Mouse (Mus musculus) G1E (cell line): ENCODE data around the gene Sytl5. TPM values are rescaled to one million over a fixed set of nuclear protein-coding genes. Genes with fewer than 3 reads are reported as not detected.

Experiments used
- ATAC-seq: 2 replicates; pipeline ENCODE4 v1.8.0; 2016; ENCODE audit warnings: mild to moderate bottlenecking; ENCODE audit not compliant: insufficient number of reproducible peaks, poor library complexity, low FRiP score, severe bottlenecking; ENCODE audit errors: extremely low read depth
- DNase-seq: peaks from one replicate; pipeline ENCODE4 v3.0.0; 2012; ENCODE audit warnings: low spot score
- H3K27me3 ChIP-seq: 2 replicates; pipeline ENCODE4 v1.6.1; 2012; ENCODE audit warnings: mild to moderate bottlenecking, low read length, inconsistent platforms; ENCODE audit not compliant: insufficient read depth
- H3K36me3 ChIP-seq: replicated peaks from 2 replicates; pipeline ENCODE3; 2012; ENCODE audit warnings: mild to moderate bottlenecking, inconsistent platforms
- H3K4me1 ChIP-seq: 2 replicates; pipeline ENCODE4 v1.6.1; 2012; ENCODE audit warnings: low read depth, low read length, inconsistent platforms, mixed read lengths; ENCODE audit not compliant: insufficient read depth
- H3K4me3 ChIP-seq: 2 replicates; pipeline ENCODE4 v1.5.1; 2012; ENCODE audit warnings: low read depth, mild to moderate bottlenecking, inconsistent platforms, low read length, moderate library complexity, mixed read lengths
- H3K9me3 ChIP-seq: replicated peaks from 2 replicates; pipeline ENCODE4 v1.6.1; 2012; ENCODE audit warnings: inconsistent platforms
- CTCF ChIP-seq: IDR thresholded peaks from 2 replicates; pipeline ENCODE4 v1.5.1; 2012; ENCODE audit warnings: low read depth, low read length, inconsistent platforms, mixed read lengths
- GATA1 ChIP-seq: IDR thresholded peaks from 2 replicates; pipeline ENCODE4 v1.6.1; 2012; ENCODE audit warnings: borderline replicate concordance, low read length, inconsistent platforms, mixed read lengths
- GATA2 ChIP-seq: IDR thresholded peaks from 2 replicates; pipeline ENCODE4 v1.6.1; 2012; ENCODE audit warnings: low read depth, low read length, inconsistent platforms, borderline replicate concordance
- POLR2AphosphoS5 ChIP-seq: IDR thresholded peaks from 2 replicates; pipeline ENCODE4 v1.6.1; 2012; ENCODE audit warnings: low read depth, low read length, inconsistent platforms; ENCODE audit not compliant: insufficient replicate concordance
- TAL1 ChIP-seq: conservative IDR thresholded peaks from 2 replicates; pipeline ENCODE4 v1.6.1; 2012; ENCODE audit warnings: low read depth, low read length, inconsistent platforms, mixed read lengths
- polyA plus RNA-seq: library from polyadenylated mRNA; stranded (reverse); fragments of >175 nt; gene quantifications from 2 replicates; pipeline ENCODE4 v1.2.3, GENCODE M21; 2012
- total RNA-seq, 2 experiments: library from RNA; stranded (forward) in 1 of 2; stranded (reverse) in 1 of 2; fragments of 200-1000 nt in 1 of 2; fragments of >200 nt in 1 of 2; fragmentation: Nextera tagmentation in 1 of 2; gene quantifications; 2 replicates each; pipeline ENCODE4 v1.2.3; 2014 to 2017

The Sytl5 gene
- total RNA-seq (2014; fragmentation: Nextera tagmentation) (46.2 and 53.1 TPM in 2 replicates), total RNA-seq (2017) (6.9 and 8.7 TPM in 2 replicates), polyA plus RNA-seq (0.41 and 0.64 TPM in 2 replicates)

DNA sequence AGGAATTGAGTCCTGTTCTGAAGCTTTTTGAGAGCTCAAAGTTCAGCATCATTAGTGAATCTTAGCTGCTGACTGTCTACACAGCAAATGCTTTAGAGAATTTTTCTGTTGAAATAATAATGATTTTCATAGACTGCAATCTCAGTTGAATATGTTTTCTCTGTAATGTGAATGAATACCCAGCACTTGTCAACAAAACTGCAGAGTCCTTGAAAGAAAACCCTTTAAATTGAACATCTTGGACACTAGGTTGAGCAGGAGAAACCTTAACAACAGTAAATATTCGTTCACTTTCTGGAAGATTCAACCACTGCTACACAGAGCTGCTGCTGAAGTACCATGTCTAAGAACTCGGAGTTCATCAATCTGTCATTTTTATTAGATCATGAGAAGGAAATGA, at the start of gene Sytl5:
TSS of gene Sytl5 (plus strand) at position 301 of the 400 bp plus-strand sequence.
- ATAC-seq = no peak
- no peaks in the 10 kb centered on the region for H3K27me3 ChIP-seq

DNA sequence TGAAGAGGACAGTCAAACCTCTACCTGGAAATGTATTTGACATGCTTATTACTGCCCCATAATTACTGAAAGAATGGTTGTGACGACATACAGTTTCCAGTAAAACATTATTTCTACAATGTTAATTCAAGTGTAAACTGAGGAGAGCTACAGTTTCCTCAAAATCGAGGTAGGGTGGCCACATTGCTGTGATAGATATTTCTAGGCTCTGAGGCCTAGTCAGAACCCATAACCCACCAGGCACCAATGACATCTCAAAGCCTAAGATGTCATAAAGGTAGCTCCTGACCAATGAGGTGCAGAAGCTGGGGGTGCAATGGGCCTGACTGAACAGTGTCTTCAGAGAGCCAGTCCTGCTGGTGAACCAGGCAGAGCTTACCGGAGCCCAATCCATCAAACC, 38.8 kb upstream of the Sytl5 start, which contains the start of gene Hypm:
TSS of gene Hypm (plus strand) at position 301 of the 400 bp plus-strand sequence.
- H3K4me1 ChIP-seq = no peaks in the 10 kb centered on the region
- peaks cover 22% of the 10 kb centered on the region for H3K36me3 ChIP-seq
- H3K4me3 ChIP-seq = no peak within 1 kb of the TSS
- DNase-seq (no peak), ATAC-seq (no peak)
- H3K9me3 ChIP-seq = no peaks in the 10 kb centered on the region
- TF ChIP-seq POLR2AphosphoS5 (no peak), CTCF (no peak), TAL1 (no peak), GATA2 (no peak), GATA1 (no peak)
- no peaks in the 10 kb centered on the region for H3K27me3 ChIP-seq

More for the DNA sequence above, at the start of gene Sytl5:
- H3K4me3 ChIP-seq = no peak within 1 kb of the TSS
- peaks cover 4% of the 10 kb centered on the region for H3K36me3 ChIP-seq
- TF ChIP-seq GATA2 = no peak
- TF ChIP-seq POLR2AphosphoS5 = no peak
- no peak for TF ChIP-seq GATA1
- no peak for TF ChIP-seq CTCF
- no peak for TF ChIP-seq TAL1
- no peaks in the 10 kb centered on the region for H3K4me1 ChIP-seq
- no peaks in the 10 kb centered on the region for H3K9me3 ChIP-seq
- no peak for DNase-seq

DNA sequence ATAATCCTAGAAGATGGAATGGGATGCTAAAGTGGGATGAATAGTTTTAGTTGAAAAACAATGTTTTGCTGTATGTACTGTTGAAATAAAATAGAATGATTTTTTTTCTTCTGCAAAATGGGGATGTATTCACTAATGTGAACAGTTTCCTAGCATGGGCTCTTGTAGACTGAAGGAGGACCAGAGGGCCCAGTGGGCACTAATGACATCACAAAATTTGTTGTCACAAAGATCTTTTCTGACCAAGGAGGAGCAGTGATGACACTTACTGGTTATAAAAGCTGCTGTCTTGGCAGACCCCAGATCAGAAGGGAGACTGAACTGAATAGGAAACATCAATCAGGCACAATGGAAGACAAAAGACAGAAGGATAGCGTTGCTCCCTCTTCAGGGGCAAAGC, 36.0 kb upstream of the Sytl5 start, which contains the start of gene H2al3:
TSS of gene H2al3 (plus strand) at position 301 of the 400 bp plus-strand sequence.
- Histone ChIP-seq H3K4me3 (no peak within 1 kb of the TSS), H3K36me3 (peaks cover 14% of the 10 kb centered on the region), H3K9me3 (no peaks in the 10 kb centered on the region), H3K4me1 (no peaks in the 10 kb centered on the region), H3K27me3 (no peaks in the 10 kb centered on the region)
- TF ChIP-seq CTCF = no peak
- TF ChIP-seq GATA2 = no peak
- DNase-seq (no peak), ATAC-seq (no peak)

DNA sequence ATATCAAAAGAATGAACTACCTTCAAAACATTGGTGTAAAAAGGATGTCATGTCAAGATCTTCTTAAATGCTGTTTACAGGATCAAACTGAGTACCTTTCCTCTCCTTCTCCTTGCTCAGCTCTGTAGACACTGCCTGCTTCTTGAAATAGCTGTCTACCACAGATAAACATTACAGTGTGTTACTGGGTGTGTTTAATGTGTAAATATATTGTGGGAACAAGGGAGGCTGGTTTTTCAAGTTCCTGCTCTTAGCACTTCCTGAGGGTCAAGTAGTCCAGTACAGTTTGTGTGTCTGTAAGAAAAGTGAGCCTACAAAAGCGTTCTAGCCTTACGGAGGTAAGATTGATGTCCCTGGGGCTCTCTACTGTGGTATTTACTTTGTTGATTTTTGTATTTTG, 23.6 kb upstream of the Sytl5 start:
- Histone ChIP-seq H3K4me3 (no peak overlapping the region), H3K9me3 (no peaks in the 10 kb centered on the region), H3K27me3 (no peaks in the 10 kb centered on the region), H3K36me3 (peaks cover 4% of the 10 kb centered on the region), H3K4me1 (no peaks in the 10 kb centered on the region)
- no peak for TF ChIP-seq TAL1
- no peak for TF ChIP-seq GATA1
- TF ChIP-seq GATA2 = no peak
- TF ChIP-seq POLR2AphosphoS5 = no peak
- no peak for TF ChIP-seq CTCF
- ATAC-seq (no peak), DNase-seq (no peak)

DNA sequence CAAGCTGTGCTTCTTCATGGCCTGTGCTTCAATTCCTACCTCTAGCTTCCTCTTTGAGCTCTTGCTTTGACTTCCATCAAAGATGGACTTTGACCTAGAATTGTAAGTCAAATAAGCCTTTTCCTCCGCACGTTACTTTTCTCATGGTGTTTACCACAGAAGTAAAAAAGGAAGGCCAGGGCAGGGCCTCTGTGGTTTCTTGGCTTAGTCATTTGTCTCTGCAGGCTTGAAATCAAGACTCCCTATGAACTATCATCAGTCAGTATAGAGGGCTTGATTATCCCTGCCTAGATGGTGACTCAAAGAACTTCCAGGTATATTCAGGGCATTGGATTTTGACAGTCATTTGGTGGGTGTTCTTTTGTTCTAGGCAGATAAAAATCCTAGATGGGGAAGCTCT, 9.9 kb upstream of the Sytl5 start:
- ATAC-seq (no peak), DNase-seq (no peak)
- Histone ChIP-seq H3K27me3 (no peaks in the 10 kb centered on the region), H3K36me3 (peaks cover 2% of the 10 kb centered on the region), H3K4me3 (no peak overlapping the region), H3K4me1 (no peaks in the 10 kb centered on the region), H3K9me3 (no peaks in the 10 kb centered on the region)
- no peak for TF ChIP-seq POLR2AphosphoS5
- TF ChIP-seq GATA1 = no peak
- TF ChIP-seq GATA2 = no peak
- no peak for TF ChIP-seq CTCF
- TF ChIP-seq TAL1 = no peak

DNA sequence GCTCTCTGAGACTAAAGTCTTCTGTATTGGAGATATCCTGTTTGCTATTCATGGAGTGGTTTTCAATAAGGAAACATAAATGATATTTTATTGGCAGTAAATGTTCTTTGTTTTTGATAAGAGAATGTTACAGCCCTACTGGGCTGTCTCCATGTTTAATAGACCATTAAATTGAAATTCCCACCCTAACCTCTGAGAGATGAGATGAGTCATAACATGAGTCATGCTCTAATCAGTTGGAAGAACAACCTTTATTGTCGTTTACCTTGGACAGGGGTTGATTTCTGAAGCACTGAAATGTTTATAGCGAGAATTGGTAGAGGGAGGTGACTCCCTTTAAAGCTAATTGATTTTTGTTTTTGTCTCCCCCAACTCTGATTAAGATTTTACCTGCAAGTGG, 24.1 kb downstream of the Sytl5 start:
- Histone ChIP-seq H3K4me3 (no peak overlapping the region), H3K27me3 (no peaks in the 10 kb centered on the region), H3K36me3 (peaks cover 13% of the 10 kb centered on the region), H3K9me3 (no peaks in the 10 kb centered on the region), H3K4me1 (no peaks in the 10 kb centered on the region)
- TF ChIP-seq CTCF = no peak
- TF ChIP-seq GATA1 = no peak
- TF ChIP-seq GATA2 = no peak
- no peak for TF ChIP-seq POLR2AphosphoS5
- no peak for TF ChIP-seq TAL1
- ATAC-seq (no peak), DNase-seq (no peak)

DNA sequence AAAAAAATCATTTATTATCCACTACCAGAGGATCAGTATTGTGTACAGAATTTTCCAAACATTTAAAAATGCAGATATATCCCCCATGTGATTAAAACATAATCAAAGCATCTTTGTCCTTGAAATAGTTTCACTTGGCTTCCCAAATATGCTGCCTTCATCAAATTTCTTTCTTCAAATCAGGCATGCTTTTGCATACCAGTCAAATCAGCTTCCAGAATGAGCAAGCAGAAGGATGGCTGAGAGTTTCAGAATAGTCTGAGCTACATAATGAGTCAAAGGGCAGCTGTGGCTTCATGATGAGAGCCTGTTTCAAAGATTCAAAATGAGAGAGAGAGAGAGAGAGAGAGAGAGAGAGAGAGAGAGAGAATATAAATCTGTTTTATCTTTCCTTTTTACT, 48.4 kb downstream of the Sytl5 start:
- no peaks in the 10 kb centered on the region for H3K9me3 ChIP-seq
- H3K4me3 ChIP-seq = no peak overlapping the region
- DNase-seq = no peak
- H3K4me1 ChIP-seq = no peaks in the 10 kb centered on the region
- peaks cover 6% of the 10 kb centered on the region for H3K36me3 ChIP-seq
- no peaks in the 10 kb centered on the region for H3K27me3 ChIP-seq
- ATAC-seq = no peak
- TF ChIP-seq POLR2AphosphoS5 (no peak), CTCF (no peak), GATA1 (no peak), GATA2 (no peak), TAL1 (no peak)
